Mouse (Mus musculus) kidney, embryonic 15.5 days (tissue): Measurements from ENCODE around the gene Ankdd1a. TPM values are rescaled to one million over a fixed set of nuclear protein-coding genes. Genes with fewer than 3 reads are reported as not detected.

ENCODE experiments used
- polyA plus RNA-seq: library from polyadenylated mRNA; unstranded; fragments of >200 nt; fragmentation: Nextera tagmentation; extraction: Ambion mirVana; gene quantifications from 2 replicates; pipeline ENCODE4 v1.2.1, GENCODE M21; 2015

Ankdd1a gene
- polyA plus RNA-seq, 1 experiment from 2014 or later: not detected

Other genes with a start within 250 kb of the Ankdd1a start
- 50.6 and 53.5 TPM in 2 replicates for gene Clpx, start 225.9 kb downstream of the Ankdd1a start, polyA plus RNA-seq
- 9.2 and 9.8 TPM in 2 replicates for gene Pdcd7, start 174.1 kb downstream of the Ankdd1a start, polyA plus RNA-seq
- gene Ubap1l, start 159.2 kb downstream of the Ankdd1a start, polyA plus RNA-seq: 0.14 and 0.31 TPM in 2 replicates
- 2.2 TPM in 2 replicates for gene Kbtbd13, start 128.5 kb downstream of the Ankdd1a start, polyA plus RNA-seq
- gene Rasl12, start 121.7 kb downstream of the Ankdd1a start, polyA plus RNA-seq: 13.4 and 16.1 TPM in 2 replicates
- 3.1 and 4.3 TPM in 2 replicates for gene Slc51b, start 97.2 kb downstream of the Ankdd1a start, polyA plus RNA-seq
- 21.1 and 25.3 TPM in 2 replicates for gene Mtfmt, start 84.4 kb downstream of the Ankdd1a start, polyA plus RNA-seq
- gene Spg21, start 59.2 kb downstream of the Ankdd1a start, polyA plus RNA-seq: 111 and 126 TPM in 2 replicates
- 14.9 and 20.0 TPM in 2 replicates for gene Plekho2, start 59.8 kb upstream of the Ankdd1a start, polyA plus RNA-seq
- 12.7 and 17.5 TPM in 2 replicates for gene Pif1, start 67.0 kb upstream of the Ankdd1a start, polyA plus RNA-seq
- 29.8 and 30.3 TPM in 2 replicates for gene Rbpms2, start 109.5 kb upstream of the Ankdd1a start, polyA plus RNA-seq
- gene Oaz2, start 147.8 kb upstream of the Ankdd1a start, polyA plus RNA-seq: 299 and 308 TPM in 2 replicates